Mouse (Mus musculus) CH12.LX (cell line): ENCODE data around the gene Lpo. TPM values are rescaled to one million over a fixed set of nuclear protein-coding genes. Genes with fewer than 3 reads are reported as not detected.

Experiments used
- DNase-seq: peaks from one replicate; pipeline ENCODE4 v3.0.0-alpha.2; 2013; ENCODE audit errors: extremely low read depth
- H3K27ac ChIP-seq: 2 replicates; pipeline ENCODE4 v1.5.1; 2012; ENCODE audit warnings: low read depth, mild to moderate bottlenecking, control low read depth, moderate library complexity; ENCODE audit not compliant: insufficient read depth
- H3K27me3 ChIP-seq: replicated peaks from 2 replicates; pipeline ENCODE3; 2012; ENCODE audit warnings: inconsistent platforms
- H3K36me3 ChIP-seq, 2 experiments: replicated peaks in 1 of 2; 2 replicates each; pipeline versions ENCODE3 to v1.6.1; 2012; ENCODE audit warnings: inconsistent platforms in 1 of 2, low read length in 1 of 2, mild to moderate bottlenecking in 1 of 2, mixed read lengths in 1 of 2, moderate library complexity in 1 of 2; ENCODE audit not compliant: control insufficient read depth in 1 of 2, insufficient read depth in 1 of 2
- H3K4me1 ChIP-seq, 2 experiments: 2 replicates each; pipeline ENCODE4 v1.6.1; 2012; ENCODE audit warnings: inconsistent platforms in 1 of 2, moderate library complexity in 1 of 2; ENCODE audit not compliant: insufficient read depth in 2 of 2, control insufficient read depth in 1 of 2
- H3K4me2 ChIP-seq: 2 replicates; pipeline ENCODE4 v1.6.1; 2012; ENCODE audit warnings: low read depth, mild to moderate bottlenecking, control low read depth; ENCODE audit not compliant: poor library complexity, insufficient read depth, severe bottlenecking
- H3K4me3 ChIP-seq, 3 experiments: fragments of 150-350 bp in 1 of 3; sonication (generic) in 1 of 3; replicated peaks in 1 of 3; 2 replicates each; pipeline versions ENCODE3 to v1.5.1; 2011 to 2012; ENCODE audit warnings: low read depth in 2 of 3, low read length in 2 of 3, mild to moderate bottlenecking in 2 of 3, moderate library complexity in 2 of 3, control low read depth in 1 of 3, improper control_type of control experiment in 1 of 3, inconsistent platforms in 1 of 3, mixed read lengths in 1 of 3; ENCODE audit not compliant: poor library complexity in 1 of 3
- H3K79me2 ChIP-seq: replicated peaks from 2 replicates; pipeline ENCODE4 v1.6.1; 2012; ENCODE audit warnings: mild to moderate bottlenecking, moderate library complexity; ENCODE audit not compliant: control insufficient read depth, poor library complexity, insufficient read depth, severe bottlenecking; ENCODE audit errors: extremely low read depth
- H3K9ac ChIP-seq: 2 replicates; pipeline ENCODE4 v1.6.1; 2012; ENCODE audit warnings: low read depth, mild to moderate bottlenecking, control low read depth, moderate library complexity; ENCODE audit not compliant: insufficient read depth
- H3K9me3 ChIP-seq: replicated peaks from 2 replicates; pipeline ENCODE3; 2012; ENCODE audit warnings: low read length, inconsistent platforms, mixed read lengths
- BHLHE40 ChIP-seq: IDR thresholded peaks from 2 replicates; pipeline ENCODE4 v1.6.1; 2011; ENCODE audit warnings: mild to moderate bottlenecking, low read depth, low read length, improper control_type of control experiment
- CHD2 ChIP-seq: IDR thresholded peaks from 2 replicates; pipeline ENCODE4 v1.6.1; 2011; ENCODE audit warnings: low read length, improper control_type of control experiment
- CTCF ChIP-seq, 2 experiments: IDR thresholded peaks in 1 of 2; conservative IDR thresholded peaks in 1 of 2; 2 replicates each; pipeline ENCODE4 v1.5.1; 2011 to 2012; ENCODE audit warnings: low read depth in 2 of 2, low read length in 2 of 2, improper control_type of control experiment in 1 of 2, inconsistent platforms in 1 of 2, mild to moderate bottlenecking in 1 of 2, moderate library complexity in 1 of 2
- EP300 ChIP-seq: IDR thresholded peaks from 2 replicates; pipeline ENCODE4 v1.6.1; 2011; ENCODE audit warnings: low read length, improper control_type of control experiment
- ETS1 ChIP-seq: conservative IDR thresholded peaks from 2 replicates; pipeline ENCODE4 v1.6.1; 2012; ENCODE audit warnings: low read depth, mild to moderate bottlenecking, inconsistent platforms, low read length, improper control_type of control experiment, moderate library complexity
- JUND ChIP-seq: conservative IDR thresholded peaks from 2 replicates; pipeline ENCODE4 v1.6.1; 2011; ENCODE audit warnings: low read depth, low read length, improper control_type of control experiment
- MAFK ChIP-seq: IDR thresholded peaks from 2 replicates; pipeline ENCODE4 v1.6.1; 2011; ENCODE audit warnings: low read length, improper control_type of control experiment; ENCODE audit not compliant: insufficient replicate concordance
- MAX ChIP-seq: IDR thresholded peaks from 2 replicates; pipeline ENCODE4 v1.6.1; 2011; ENCODE audit warnings: low read length, improper control_type of control experiment
- MAZ ChIP-seq: IDR thresholded peaks from 2 replicates; pipeline ENCODE4 v1.6.1; 2012; ENCODE audit warnings: low read depth, mild to moderate bottlenecking, inconsistent platforms, low read length, improper control_type of control experiment, moderate library complexity
- MEF2A ChIP-seq: IDR thresholded peaks from 2 replicates; pipeline ENCODE4 v1.6.1; 2014; ENCODE audit warnings: low read depth, mild to moderate bottlenecking, inconsistent platforms, low read length, improper control_type of control experiment, borderline replicate concordance
- MXI1 ChIP-seq: IDR thresholded peaks from 2 replicates; pipeline ENCODE4 v1.6.1; 2011; ENCODE audit warnings: mild to moderate bottlenecking, low read depth, low read length, improper control_type of control experiment
- MYC ChIP-seq: IDR thresholded peaks from 2 replicates; pipeline ENCODE4 v1.6.1; 2011; ENCODE audit warnings: low read depth, mild to moderate bottlenecking, improper control_type of control experiment, low read length
- RAD21 ChIP-seq: IDR thresholded peaks from 2 replicates; pipeline ENCODE4 v1.6.1; 2011; ENCODE audit warnings: low read depth, mild to moderate bottlenecking, low read length, improper control_type of control experiment, moderate library complexity
- RCOR1 ChIP-seq: conservative IDR thresholded peaks from 2 replicates; pipeline ENCODE4 v1.6.1; 2012; ENCODE audit warnings: low read depth, mild to moderate bottlenecking, inconsistent platforms, low read length, improper control_type of control experiment
- SIN3A ChIP-seq: IDR thresholded peaks from 2 replicates; pipeline ENCODE4 v1.6.1; 2012; ENCODE audit warnings: low read length, improper control_type of control experiment, inconsistent platforms
- TCF12 ChIP-seq: IDR thresholded peaks from 2 replicates; pipeline ENCODE4 v1.6.1; 2014; ENCODE audit warnings: low read depth, mild to moderate bottlenecking, inconsistent platforms, low read length, improper control_type of control experiment
- ZMIZ1 ChIP-seq: IDR thresholded peaks from 2 replicates; pipeline ENCODE4 v1.6.1; 2012; ENCODE audit warnings: low read depth, mild to moderate bottlenecking, inconsistent platforms, low read length, improper control_type of control experiment
- dilution Hi-C: fragments of 300-500 bp; cut with MboI; formaldehyde crosslinking; loops from 2 replicates; pipeline ENCODE4 v1.14.3; 2020; ENCODE audit warnings: low sequenced_read_pairs; ENCODE audit not compliant: extremely low pct_unique_long_range_greater_than_20kb, extremely low pct_ligation_motif_present
- in situ Hi-C: fragments of 300-500 bp; cut with MboI; formaldehyde crosslinking; loops from 3 replicates; pipeline ENCODE4 v1.14.3; 2019; ENCODE audit warnings: low sequenced_read_pairs, low pct_ligation_motif_present, low pct_unique_long_range_greater_than_20kb, mixed read lengths
- polyA plus RNA-seq: library from polyadenylated mRNA; unstranded; fragments of >175 nt; gene quantifications from 2 replicates; pipeline ENCODE4 v1.2.1, GENCODE M21; 2012; ENCODE audit warnings: low read depth; ENCODE audit not compliant: insufficient read length
- total RNA-seq, 2 experiments: library from RNA; depleted of rRNA; stranded (reverse); fragments of 300-350 nt in 1 of 2; fragments of >200 nt in 1 of 2; gene quantifications; 2 replicates each; pipeline ENCODE4 v1.2.3; 2012 to 2014

The Lpo gene
- total and polyA plus RNA-seq, 3 experiments = not detected

GRCm38 (mm10) chr11:87859273-87859672, 31.2 kb upstream of the Lpo start:
- no peak overlapping the region for H3K27ac ChIP-seq
- H3K9me3 ChIP-seq = no peaks in the 10 kb centered on the region
- peaks cover 68 to 94% of the 10 kb centered on the region in 2 experiments for H3K36me3 ChIP-seq
- no peak overlapping the region for H3K4me2 ChIP-seq
- peaks cover 4 to 34% of the 10 kb centered on the region in 2 experiments; a peak in 3 of 4 replicates for H3K4me1 ChIP-seq
- H3K79me2 ChIP-seq = no peaks in the 10 kb centered on the region
- H3K9ac ChIP-seq = no peak overlapping the region
- dilution Hi-C loops (no loop called here), in situ Hi-C loops (no loop called here)
- no peak for DNase-seq
- no peak for TF ChIP-seq SIN3A
- TF ChIP-seq MAX = no peak
- TF ChIP-seq MAFK = no peak
- H3K4me3 ChIP-seq = no peak overlapping the region
- no peaks in the 10 kb centered on the region for H3K27me3 ChIP-seq

- TF ChIP-seq ETS1 (peak; percentile 49), JUND (no peak), CHD2 (no peak), EP300 (peak; percentile 42; the same call in 1 of the 2 replicates), MAFK (peak; percentile 54; the same call in 1 of the 2 replicates), BHLHE40 (peak; percentile 78), ZMIZ1 (no peak)
- dilution Hi-C loops = no loop called here
- H3K27me3 ChIP-seq = no peaks in the 10 kb centered on the region
- peak overlapping the region; percentile 66 for H3K4me2 ChIP-seq
- H3K36me3 ChIP-seq = peaks cover 32 to 49% of the 10 kb centered on the region in 2 experiments
- no peak overlapping the region for H3K9ac ChIP-seq
- no peak overlapping the region for H3K4me3 ChIP-seq
- in situ Hi-C loops = no loop called here
- peaks cover 4 to 31% of the 10 kb centered on the region in 2 experiments; a peak in 3 of 4 replicates for H3K4me1 ChIP-seq
- H3K79me2 ChIP-seq = no peaks in the 10 kb centered on the region
- no peaks in the 10 kb centered on the region for H3K9me3 ChIP-seq
- H3K27ac ChIP-seq = no peak overlapping the region
- DNase-seq = peak; percentile 85
Measured at GRCm38 (mm10) chr11:87854550-87854949, 26.5 kb upstream of the Lpo start.

GRCm38 (mm10) chr11:87853597-87853954, 25.5 kb upstream of the Lpo start:
- peak; percentile 85 for DNase-seq
- Histone ChIP-seq H3K79me2 (no peaks in the 10 kb centered on the region), H3K27me3 (no peaks in the 10 kb centered on the region), H3K4me1 (peaks cover 4 to 30% of the 10 kb centered on the region in 2 experiments; a peak in 3 of 4 replicates), H3K4me3 (peak overlapping the region; percentile 69 to 72 (median 71)), H3K9me3 (no peaks in the 10 kb centered on the region), H3K36me3 (peaks cover 30 to 40% of the 10 kb centered on the region in 2 experiments), H3K9ac (peak overlapping the region; percentile 95), H3K4me2 (peak overlapping the region; percentile 66), H3K27ac (peak overlapping the region; percentile 73)
- in situ Hi-C loops (no loop called here), dilution Hi-C loops (no loop called here)
- 0 out of 2 replicates have a peak, but pooled peaks have one; percentile 12 for TF ChIP-seq MYC
- TF ChIP-seq RCOR1 = 0 out of 2 replicates have a peak, but pooled peaks have one; percentile 12
- 0 out of 2 replicates have a peak, but pooled peaks have one; percentile 17 for TF ChIP-seq MAZ
- peak; percentile 27; the same call in 1 of the 2 replicates for TF ChIP-seq MEF2A
- TF ChIP-seq BHLHE40 = no peak
- TF ChIP-seq TCF12 = peak; percentile 49; the same call in 1 of the 2 replicates
- TF ChIP-seq CHD2 = peak; percentile 81
- no peak for TF ChIP-seq MXI1
- no peak for TF ChIP-seq CTCF (conservative IDR thresholded peaks at IDR 0.05 in 1 of 2, IDR thresholded peaks at IDR 0.05 in 1 of 2; ENCODE audit: low read depth in 2 of 2, low read length in 2 of 2)
- no peak for TF ChIP-seq RAD21
